Mouse (Mus musculus): ENCODE results near the gene Plvap. TPM values are rescaled to one million over a fixed set of nuclear protein-coding genes. Genes with fewer than 3 reads are reported as not detected.

Gene Plvap
- polyA plus RNA-seq, 1 experiment from 2014 or later = 33.7 TPM

DNA sequence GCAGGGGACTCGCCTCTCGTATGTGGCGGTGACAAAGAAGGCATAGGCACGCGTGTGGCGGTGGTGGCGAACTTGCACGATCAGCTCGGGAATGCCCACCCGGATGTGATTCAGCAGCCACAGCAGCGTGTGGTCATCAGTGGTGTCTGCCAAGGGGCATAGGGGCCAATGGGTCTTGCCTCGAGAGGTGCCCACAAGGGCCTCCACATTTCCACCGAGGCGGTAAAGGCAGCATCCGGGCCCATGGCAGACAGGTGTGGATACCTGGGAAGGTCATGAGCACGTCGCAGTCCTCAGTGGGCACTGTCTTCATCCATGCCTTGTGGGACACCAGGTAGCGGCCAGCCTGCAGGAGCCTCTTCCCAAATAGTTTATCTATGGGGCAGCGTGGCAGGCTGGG lies 26.8 kb downstream of the Plvap start:
- H3K9me3 ChIP-seq (ENCODE audit: control insufficient read depth, low read length) = no peaks in the 10 kb centered on the region
- peak overlapping the region; percentile 75 for H3K4me2 ChIP-seq
- no peak overlapping the region for H3K27ac ChIP-seq (ENCODE audit: low read depth, low read length)
- no peak for ATAC-seq (ENCODE audit: low FRiP score)
- peak overlapping the region; percentile 92 for H3K4me3 ChIP-seq (ENCODE audit: low read depth, low read length)
- H3K27me3 ChIP-seq (ENCODE audit: control insufficient read depth, insufficient read depth, low read length) = no peaks in the 10 kb centered on the region
- 97% methylated on average over 19 of the region's 19 CpGs for WGBS
- H3K9ac ChIP-seq (ENCODE audit: low read length) = peak overlapping the region; percentile 98
- peaks cover 14% of the 10 kb centered on the region for H3K36me3 ChIP-seq (ENCODE audit: control insufficient read depth, insufficient read depth, low read length)
- DNase-seq (ENCODE audit: low spot score, missing footprints) = no peak
- peaks cover 22% of the 10 kb centered on the region for H3K4me1 ChIP-seq (ENCODE audit: control insufficient read depth, insufficient read depth, low read length)

DNA sequence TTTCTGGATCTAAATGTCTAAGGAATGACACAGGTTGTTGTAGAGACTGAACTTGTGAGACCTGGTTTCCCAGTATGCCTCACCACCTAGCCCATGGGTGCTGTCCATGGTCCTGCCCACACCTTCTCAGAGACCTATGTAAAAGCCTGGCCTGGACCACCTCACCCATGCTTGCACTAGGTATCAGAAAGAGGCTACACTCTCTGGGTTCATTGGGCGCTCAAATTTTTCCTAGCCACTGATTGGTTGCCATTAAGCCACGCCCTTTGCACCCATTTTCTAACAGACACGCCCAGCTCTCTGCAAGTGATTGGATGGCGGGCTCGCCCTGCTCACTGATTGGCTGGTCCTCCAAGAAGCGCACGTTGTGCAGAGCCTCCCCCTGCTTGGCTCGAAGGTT lies 27.6 kb downstream of the Plvap start:
- peaks cover 14% of the 10 kb centered on the region for H3K36me3 ChIP-seq (ENCODE audit: control insufficient read depth, insufficient read depth, low read length)
- no peak overlapping the region for H3K4me3 ChIP-seq (ENCODE audit: low read depth, low read length)
- no peak for ATAC-seq (ENCODE audit: low FRiP score)
- H3K4me2 ChIP-seq = no peak overlapping the region
- DNase-seq (ENCODE audit: low spot score, missing footprints) = peak; percentile 82
- H3K9me3 ChIP-seq (ENCODE audit: control insufficient read depth, low read length) = no peaks in the 10 kb centered on the region
- H3K27ac ChIP-seq (ENCODE audit: low read depth, low read length) = no peak overlapping the region
- peaks cover 15% of the 10 kb centered on the region for H3K4me1 ChIP-seq (ENCODE audit: control insufficient read depth, insufficient read depth, low read length)
- WGBS = 48% methylated on average over 8 of the region's 8 CpGs
- H3K27me3 ChIP-seq (ENCODE audit: control insufficient read depth, insufficient read depth, low read length) = no peaks in the 10 kb centered on the region
- H3K9ac ChIP-seq (ENCODE audit: low read length) = no peak overlapping the region

DNA sequence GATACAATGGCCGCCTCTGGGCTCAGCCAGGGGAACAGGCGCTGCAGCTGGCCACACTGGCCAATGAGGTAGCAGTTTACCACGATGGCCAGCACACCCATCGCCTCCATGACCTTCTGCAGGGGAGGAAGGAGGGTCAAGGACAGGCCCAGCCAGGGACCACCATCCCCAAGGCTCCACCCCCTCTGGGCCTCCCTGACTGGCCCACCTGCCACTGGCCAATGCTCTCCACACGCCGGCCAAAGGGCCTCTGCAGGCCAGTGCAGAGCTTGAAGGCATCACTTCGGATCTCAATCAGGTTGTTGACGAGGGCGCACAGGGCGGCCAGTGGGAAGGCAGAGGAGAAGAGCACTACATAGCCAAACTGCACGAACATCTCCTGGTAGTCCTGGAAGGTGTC lies 32.6 kb downstream of the Plvap start:
- Histone ChIP-seq H3K9me3 (ENCODE audit: control insufficient read depth, low read length) (no peaks in the 10 kb centered on the region), H3K4me1 (ENCODE audit: control insufficient read depth, insufficient read depth, low read length) (peaks cover 14% of the 10 kb centered on the region), H3K9ac (ENCODE audit: low read length) (no peak overlapping the region), H3K4me3 (ENCODE audit: low read depth, low read length) (no peak overlapping the region), H3K27me3 (ENCODE audit: control insufficient read depth, insufficient read depth, low read length) (peaks cover 7% of the 10 kb centered on the region), H3K27ac (ENCODE audit: low read depth, low read length) (no peak overlapping the region), H3K36me3 (ENCODE audit: control insufficient read depth, insufficient read depth, low read length) (peaks cover 19% of the 10 kb centered on the region), H3K4me2 (no peak overlapping the region)
- 90% methylated on average over 11 of the region's 11 CpGs for WGBS
- no peak for DNase-seq (ENCODE audit: low spot score, missing footprints)
- no peak for ATAC-seq (ENCODE audit: low FRiP score)

DNA sequence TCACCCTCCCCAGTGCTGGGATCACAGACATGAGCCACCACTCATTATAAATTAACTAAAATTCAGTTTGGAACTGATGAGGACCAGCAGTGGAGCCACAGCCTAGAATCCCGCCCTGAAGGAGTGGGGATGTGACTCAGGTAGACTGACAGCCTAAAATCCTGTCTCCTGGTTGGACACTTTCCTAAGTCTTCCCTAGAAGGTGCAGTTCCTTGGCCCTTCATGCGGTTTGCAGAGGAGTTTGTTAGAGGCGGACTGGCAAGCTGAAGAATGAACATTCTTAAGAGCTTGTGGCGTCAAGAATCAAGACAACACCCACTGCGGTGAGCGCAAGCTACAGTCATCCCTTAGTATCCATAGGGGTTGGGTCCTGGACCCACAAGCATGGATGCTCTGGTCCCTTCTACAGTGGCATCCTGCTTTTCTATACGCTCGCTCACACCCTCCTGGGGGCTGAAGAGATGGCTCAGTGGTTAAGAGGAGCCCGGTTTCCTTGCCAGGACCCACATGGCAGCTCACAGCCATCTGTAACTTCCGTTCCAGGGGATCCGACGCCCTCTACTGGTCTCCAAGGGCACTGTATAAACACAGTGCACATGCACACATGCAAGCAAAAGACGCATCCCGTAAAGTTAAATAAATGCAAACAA lies 34.2 kb downstream of the Plvap start:
- WGBS = 40% methylated on average over 14 of the region's 14 CpGs
- no peak overlapping the region for H3K27ac ChIP-seq (ENCODE audit: low read depth, low read length)
- no peaks in the 10 kb centered on the region for H3K9me3 ChIP-seq (ENCODE audit: control insufficient read depth, low read length)
- peaks cover 7% of the 10 kb centered on the region for H3K27me3 ChIP-seq (ENCODE audit: control insufficient read depth, insufficient read depth, low read length)
- H3K4me1 ChIP-seq (ENCODE audit: control insufficient read depth, insufficient read depth, low read length) = peaks cover 14% of the 10 kb centered on the region
- H3K9ac ChIP-seq (ENCODE audit: low read length) = peak overlapping the region; percentile 73
- H3K36me3 ChIP-seq (ENCODE audit: control insufficient read depth, insufficient read depth, low read length) = peaks cover 21% of the 10 kb centered on the region
- peak overlapping the region; percentile 85 for H3K4me2 ChIP-seq
- H3K4me3 ChIP-seq (ENCODE audit: low read depth, low read length) = peak overlapping the region; percentile 58
- DNase-seq (ENCODE audit: low spot score, missing footprints) (peak; percentile 91), ATAC-seq (ENCODE audit: low FRiP score) (no peak)

DNA sequence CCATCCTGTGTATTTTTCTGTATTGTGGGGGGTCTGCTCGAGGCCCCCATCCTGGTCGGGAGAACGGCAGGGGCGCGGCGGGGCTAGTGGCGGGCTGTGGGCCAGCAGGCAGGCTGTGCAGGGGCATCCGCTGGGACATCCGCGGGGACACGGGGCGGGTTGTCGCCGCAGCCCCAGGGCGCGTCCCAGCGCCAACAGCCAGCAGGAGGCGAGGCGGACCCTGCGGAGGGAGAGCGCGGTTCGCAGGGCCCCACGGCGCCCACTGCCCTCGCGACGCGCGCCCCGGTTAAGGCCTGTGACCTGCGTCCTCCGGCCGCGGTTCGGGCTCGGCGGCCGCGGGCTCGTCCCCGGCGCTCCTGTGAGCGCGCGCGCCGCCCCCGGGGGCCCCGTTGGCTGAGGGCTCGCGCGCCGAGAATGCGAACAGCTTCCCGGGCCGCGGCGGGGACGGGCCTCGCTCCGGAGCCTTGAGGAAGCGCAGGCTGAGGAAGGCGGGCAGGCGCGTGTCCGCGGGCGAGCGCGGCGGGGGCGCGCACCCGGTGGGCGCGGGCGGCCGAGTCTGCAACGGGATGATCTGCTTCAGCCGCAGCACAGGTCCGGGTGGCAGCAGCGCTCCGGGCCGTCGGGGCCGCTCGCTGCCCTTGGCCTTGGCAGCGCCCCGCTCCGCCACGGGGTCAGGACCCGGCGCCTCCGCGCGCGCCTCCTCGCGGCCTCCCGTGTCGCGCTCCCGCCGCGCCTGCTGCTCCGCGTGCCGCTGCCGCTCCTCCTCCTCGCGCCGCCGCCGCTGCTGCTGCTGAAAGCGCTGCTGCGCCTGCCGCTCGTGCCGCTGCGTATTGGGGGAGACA lies 35.2 kb downstream of the Plvap start:
- Histone ChIP-seq H3K9ac (ENCODE audit: low read length) (peak overlapping the region; percentile 73), H3K36me3 (ENCODE audit: control insufficient read depth, insufficient read depth, low read length) (peaks cover 24% of the 10 kb centered on the region), H3K4me1 (ENCODE audit: control insufficient read depth, insufficient read depth, low read length) (peaks cover 14% of the 10 kb centered on the region), H3K27me3 (ENCODE audit: control insufficient read depth, insufficient read depth, low read length) (peaks cover 7% of the 10 kb centered on the region), H3K9me3 (ENCODE audit: control insufficient read depth, low read length) (no peaks in the 10 kb centered on the region), H3K4me3 (ENCODE audit: low read depth, low read length) (peak overlapping the region; percentile 58), H3K4me2 (peak overlapping the region; percentile 85), H3K27ac (ENCODE audit: low read depth, low read length) (peak overlapping the region; percentile 68)
- ATAC-seq (ENCODE audit: low FRiP score) (peak; percentile 75), DNase-seq (ENCODE audit: low spot score, missing footprints) (peak; percentile 97)
- under 1% methylated on average over 83 of the region's 121 CpGs for WGBS

DNA sequence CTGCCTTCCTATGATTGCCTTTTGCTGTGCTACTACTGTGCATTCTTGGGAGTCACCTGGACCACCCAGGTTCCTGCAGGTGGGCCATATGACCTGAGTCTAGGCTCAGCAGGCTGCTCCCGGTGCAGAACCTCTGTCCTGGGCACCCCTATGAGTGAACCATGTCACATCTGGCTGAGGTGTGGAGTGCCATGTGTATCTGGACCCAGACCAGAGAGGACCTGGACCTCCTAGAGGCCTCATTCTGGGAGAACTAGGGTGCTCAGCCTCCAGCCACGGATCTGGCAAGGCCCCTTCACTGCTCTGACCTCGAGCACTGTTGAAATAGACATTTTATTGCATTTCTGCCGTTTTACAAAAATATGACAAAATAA lies 35.9 kb downstream of the Plvap start:
- DNase-seq (ENCODE audit: low spot score, missing footprints) (no peak), ATAC-seq (ENCODE audit: low FRiP score) (peak; percentile 25; the same call in 1 of the 2 replicates)
- Histone ChIP-seq H3K4me3 (ENCODE audit: low read depth, low read length) (peak overlapping the region; percentile 58), H3K4me2 (peak overlapping the region; percentile 85), H3K27me3 (ENCODE audit: control insufficient read depth, insufficient read depth, low read length) (peaks cover 7% of the 10 kb centered on the region), H3K36me3 (ENCODE audit: control insufficient read depth, insufficient read depth, low read length) (peaks cover 19% of the 10 kb centered on the region), H3K9ac (ENCODE audit: low read length) (peak overlapping the region; percentile 73), H3K27ac (ENCODE audit: low read depth, low read length) (peak overlapping the region; percentile 68), H3K9me3 (ENCODE audit: control insufficient read depth, low read length) (no peaks in the 10 kb centered on the region), H3K4me1 (ENCODE audit: control insufficient read depth, insufficient read depth, low read length) (peaks cover 14% of the 10 kb centered on the region)
- 28% methylated on average over 4 of the region's 4 CpGs for WGBS

DNA sequence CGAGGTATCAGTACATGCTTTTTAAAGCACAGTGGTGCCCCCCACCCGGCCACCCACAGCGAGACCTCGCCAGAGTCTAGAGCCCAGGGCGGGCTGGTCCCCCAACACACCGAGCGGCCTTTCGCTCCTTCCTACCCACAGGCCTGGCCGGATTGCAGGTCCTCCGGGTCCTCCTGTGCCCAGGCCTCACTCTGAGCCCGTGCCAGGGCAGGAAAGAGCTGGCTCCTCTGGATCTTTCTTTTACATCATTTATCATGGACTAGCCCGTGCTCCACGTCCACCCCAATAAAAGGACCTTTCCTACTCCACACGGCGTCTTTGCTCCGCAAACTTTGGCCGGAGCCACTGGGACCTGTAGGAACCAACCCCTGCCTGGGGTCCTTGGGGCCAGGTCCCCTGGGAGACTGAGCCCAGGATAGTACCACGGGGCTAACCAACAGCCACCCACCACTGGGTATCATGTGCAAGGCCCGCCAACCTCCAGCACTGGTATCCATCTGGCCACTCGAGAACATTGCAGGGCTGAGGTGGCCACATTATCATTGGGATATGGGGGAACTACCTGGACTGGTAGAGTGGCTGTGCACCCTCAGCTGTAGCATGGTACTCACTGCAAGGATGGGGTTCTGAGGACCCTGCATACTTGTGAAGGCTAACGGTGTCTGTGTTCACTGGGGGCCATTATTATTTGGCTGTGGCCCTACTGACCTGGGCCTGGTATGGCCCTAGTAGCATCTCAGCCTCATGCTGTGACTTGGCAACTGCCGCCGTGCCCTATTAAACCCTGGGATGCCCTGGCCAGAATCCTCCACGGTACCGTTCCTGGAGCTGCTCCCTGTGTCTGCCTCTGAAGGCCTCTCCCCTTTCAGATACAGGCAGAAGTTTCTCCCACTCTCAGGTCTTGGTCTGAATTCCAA lies 36.5 kb downstream of the Plvap start:
- no peaks in the 10 kb centered on the region for H3K9me3 ChIP-seq (ENCODE audit: control insufficient read depth, low read length)
- WGBS = 91% methylated on average over 25 of the region's 25 CpGs
- H3K27me3 ChIP-seq (ENCODE audit: control insufficient read depth, insufficient read depth, low read length) = peaks cover 7% of the 10 kb centered on the region
- peak overlapping the region; percentile 85; the same call in 1 of the 2 replicates for H3K4me2 ChIP-seq
- ATAC-seq (ENCODE audit: low FRiP score) (no peak), DNase-seq (ENCODE audit: low spot score, missing footprints) (no peak)
- H3K27ac ChIP-seq (ENCODE audit: low read depth, low read length) = no peak overlapping the region
- H3K36me3 ChIP-seq (ENCODE audit: control insufficient read depth, insufficient read depth, low read length) = peaks cover 16% of the 10 kb centered on the region
- peak overlapping the region; percentile 73; the same call in 1 of the 2 replicates for H3K9ac ChIP-seq (ENCODE audit: low read length)
- no peak overlapping the region for H3K4me3 ChIP-seq (ENCODE audit: low read depth, low read length)
- peaks cover 17% of the 10 kb centered on the region for H3K4me1 ChIP-seq (ENCODE audit: control insufficient read depth, insufficient read depth, low read length)

DNA sequence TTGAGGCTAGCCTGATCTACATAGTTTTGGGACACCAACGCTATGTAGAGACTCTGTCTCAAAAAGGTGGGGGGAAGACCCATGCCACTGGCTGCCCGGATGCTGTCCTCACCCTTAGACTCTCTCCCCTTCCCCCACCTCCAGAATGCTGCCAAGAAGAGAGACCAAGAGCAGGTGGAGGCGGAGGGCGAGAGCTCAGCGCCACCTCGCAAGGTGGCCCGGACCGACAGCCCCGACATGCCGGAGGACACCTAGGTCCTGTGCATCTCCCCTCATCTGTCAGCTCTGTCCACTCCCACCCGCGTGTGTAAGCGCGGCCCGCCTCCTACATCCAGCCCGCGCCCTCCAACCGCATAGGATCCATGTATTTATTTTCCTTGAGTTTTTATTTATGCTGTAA lies 37.2 kb downstream of the Plvap start:
- ATAC-seq (ENCODE audit: low FRiP score) (no peak), DNase-seq (ENCODE audit: low spot score, missing footprints) (no peak)
- no peak overlapping the region for H3K27ac ChIP-seq (ENCODE audit: low read depth, low read length)
- no peak overlapping the region for H3K9ac ChIP-seq (ENCODE audit: low read length)
- H3K4me3 ChIP-seq (ENCODE audit: low read depth, low read length) = no peak overlapping the region
- H3K36me3 ChIP-seq (ENCODE audit: control insufficient read depth, insufficient read depth, low read length) = peaks cover 16% of the 10 kb centered on the region
- WGBS = 95% methylated on average over 18 of the region's 18 CpGs
- H3K27me3 ChIP-seq (ENCODE audit: control insufficient read depth, insufficient read depth, low read length) = peaks cover 7% of the 10 kb centered on the region
- peaks cover 23% of the 10 kb centered on the region for H3K4me1 ChIP-seq (ENCODE audit: control insufficient read depth, insufficient read depth, low read length)
- no peak overlapping the region for H3K4me2 ChIP-seq
- no peaks in the 10 kb centered on the region for H3K9me3 ChIP-seq (ENCODE audit: control insufficient read depth, low read length)

Measured in midbrain, embryonic 11.5 days (tissue).